Mouse (Mus musculus) liver, embryonic 14.5 days (tissue): ENCODE results near the gene 6030452D12Rik.

Source experiments
- CTCF ChIP-seq: IDR thresholded peaks from 2 replicates; pipeline ENCODE4 v1.5.1; 2016; ENCODE audit warnings: antibody characterized with exemption, low read depth, control low read depth
- EP300 ChIP-seq: IDR thresholded peaks from 2 replicates; pipeline ENCODE4 v1.6.1; 2016; ENCODE audit warnings: antibody characterized with exemption, low read depth

GRCm38 (mm10) chr8:106548366-106548936, 48.1 kb downstream of the 6030452D12Rik start:
- no peak for TF ChIP-seq EP300
- no peak for TF ChIP-seq CTCF
